Mouse (Mus musculus): Measurements from ENCODE around the gene Sec31a. TPM values are rescaled to one million over a fixed set of nuclear protein-coding genes. Genes with fewer than 3 reads are reported as not detected.

Sec31a gene
- polyA plus RNA-seq (2014; fragmentation: Illumina TruSeq; extraction: RNeasy Lipid Tissue Mini Kit (QIAGEN cat#74804); ENCODE audit: low read depth, low replicate concordance), result 180 TPM

DNA sequence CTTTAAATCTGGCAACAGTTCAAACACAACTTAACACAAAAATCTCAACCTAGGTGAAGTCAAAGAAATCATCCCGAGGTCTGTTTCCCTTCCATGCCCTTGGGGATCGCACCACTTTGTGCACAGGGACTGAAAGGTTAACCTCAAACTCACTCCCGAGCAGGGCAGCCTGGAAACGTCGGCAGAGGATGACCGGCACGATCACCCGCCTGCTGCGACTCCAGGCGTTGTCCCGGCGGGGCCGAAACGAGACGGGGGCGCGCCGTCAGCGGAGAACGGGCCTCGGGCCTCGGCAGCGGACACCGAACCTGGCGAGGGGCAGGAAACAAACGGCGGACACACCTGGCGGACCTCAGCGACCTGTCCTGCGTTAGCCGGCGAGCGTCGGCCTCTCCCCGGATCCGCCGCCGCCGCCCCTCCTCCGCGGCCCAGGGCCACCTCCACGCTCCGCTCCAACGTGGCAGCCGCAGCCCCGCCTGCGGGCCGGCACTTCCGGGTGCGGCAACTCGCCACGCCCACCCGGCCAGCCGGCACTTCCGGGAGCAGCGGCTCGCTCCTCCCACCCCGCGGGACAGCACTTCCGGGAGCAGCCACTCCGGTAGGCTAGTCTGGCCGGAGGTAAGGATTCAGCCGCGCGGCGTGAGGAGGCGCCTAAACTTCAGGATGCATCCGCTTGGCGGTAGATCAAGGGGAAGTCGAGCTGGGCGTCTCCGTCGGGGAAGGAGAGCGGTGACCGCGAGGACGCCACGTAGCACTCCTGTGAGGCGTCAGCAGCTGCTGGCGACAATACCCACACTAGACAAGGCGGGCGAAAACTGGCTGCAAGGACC lies at the start of gene Sec31a:
TSS of gene Sec31a (minus strand) at position 474 of the 830 bp plus-strand sequence.

Other genes starting within 250 kb of the Sec31a start
- gene Lin54, start 84.4 kb upstream of the Sec31a start, polyA plus RNA-seq (2014; fragmentation: Illumina TruSeq; extraction: RNeasy Lipid Tissue Mini Kit (QIAGEN cat#74804); ENCODE audit: low read depth, low replicate concordance), result 19.7 TPM
- gene Cops4, start 102.1 kb upstream of the Sec31a start, polyA plus RNA-seq (2014; fragmentation: Illumina TruSeq; extraction: RNeasy Lipid Tissue Mini Kit (QIAGEN cat#74804); ENCODE audit: low read depth, low replicate concordance), result 83.8 TPM
- gene Plac8, start 156.0 kb upstream of the Sec31a start, polyA plus RNA-seq (2014; fragmentation: Illumina TruSeq; extraction: RNeasy Lipid Tissue Mini Kit (QIAGEN cat#74804); ENCODE audit: low read depth, low replicate concordance), result 12.7 TPM